ENCODE assay signal across 29 mouse cellular contexts in the genomic region with DNA sequence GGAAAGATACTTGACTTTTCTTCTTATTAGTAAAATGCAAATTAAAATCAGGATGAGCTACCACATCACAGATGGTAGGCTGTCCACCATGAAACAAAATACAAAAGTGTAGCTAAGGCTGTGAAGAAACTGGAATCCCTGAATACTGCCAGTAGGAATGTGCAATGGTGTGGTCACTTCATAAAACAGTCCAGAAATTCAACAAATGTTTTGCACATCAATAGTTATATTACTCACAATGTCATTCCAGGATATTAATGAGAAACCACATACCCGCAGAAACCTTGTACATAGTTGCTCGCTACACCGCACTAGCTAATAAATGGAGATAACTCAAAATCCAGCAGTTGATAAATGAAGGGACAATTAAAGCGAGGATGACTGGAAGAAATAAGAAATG.
"Had no signal": no experiment of that assay in that cellular context is flagged by ENCODE, and none has a peak within 500 bp of the region (broad histone marks: within the 10 kb centered on the region; RNA-seq: fewer than 3 reads in every experiment).

No protein-coding gene starts in this region.

- DNase-seq: heart, postnatal 10 days; heart, postnatal 14 days; heart, postnatal 36 days; heart, postnatal 4 days; kidney, adult 11 months; kidney, adult 18-20 months; kidney, adult 2 months; kidney, adult 8-10 months; kidney, adult 9 months; kidney, postnatal 10 days; kidney, postnatal 14 days; kidney, postnatal 25 days; kidney, postnatal 36 days; kidney, postnatal 4 days; layer of hippocampus, adult 9-11 months; layer of hippocampus, postnatal 36 days had no signal

- ATAC-seq: hindbrain, embryonic 16.5 days; hindbrain, postnatal 0 days; inflammation-experienced regulatory T-cells, adult 6 months; intestine, embryonic 15.5 days; intestine, embryonic 16.5 days; intestine, postnatal 0 days had no signal

- H3K27me3 ChIP-seq: heart, embryonic 12.5 days; heart, embryonic 13.5 days; heart, embryonic 15.5 days; hindbrain, embryonic 12.5 days; hindbrain, embryonic 13.5 days; hindbrain, embryonic 15.5 days; intestine, embryonic 15.5 days; kidney, embryonic 15.5 days had no signal
